Mouse (Mus musculus) Patski (cell line): ENCODE data around the gene Ccr2. TPM values are rescaled to one million over a fixed set of nuclear protein-coding genes. Genes with fewer than 3 reads are reported as not detected.
"Not testable (repeated sequence)": the region's sequence is repeated elsewhere in the genome, so short reads cannot be mapped to it uniquely, and the experiment has no call there.

Source experiments
- ATAC-seq: fragments of 100-300 bp; one replicate; pipeline ENCODE4 v1.8.0; 2021
- CTCF ChIA-PET: fragments of 350-600 bp; sonication (Branson Sonifier 250); formaldehyde crosslinking; loops from one replicate; lab custom pipeline; 2022; ENCODE audit warnings: inconsistent platforms; lab: Charles Lee
- POLR2A ChIA-PET: fragments of 350-600 bp; sonication (Branson Sonifier 250); formaldehyde crosslinking; loops from one replicate; lab custom pipeline; 2022; ENCODE audit warnings: antibody characterized with exemption, inconsistent platforms; lab: Charles Lee
- DNase-seq: peaks from one replicate; pipeline ENCODE4 v3.0.0-alpha.2; 2011; ENCODE audit warnings: low read depth, low spot score
- H3K27me3 ChIP-seq: fragments of 371-371 bp; one replicate; pipeline ENCODE4 v1.5.1; 2021
- CTCF ChIP-seq: fragments of 100-300 bp; IDR thresholded peaks from one replicate; pipeline ENCODE4 v1.5.1; 2021
- in situ Hi-C: fragments of 300-500 bp; cut with MboI; formaldehyde crosslinking; loops from 3 replicates; pipeline ENCODE4 v1.11.1; 2018; ENCODE audit warnings: low pct_unique_long_range_greater_than_20kb, mixed read lengths
- polyA plus RNA-seq: library from polyadenylated mRNA; unstranded; gene quantifications from one replicate; pipeline ENCODE4 v1.2.3, GENCODE M21; 2021

Ccr2 gene
- polyA plus RNA-seq, 1 experiment from 2014 or later = not detected

DNA sequence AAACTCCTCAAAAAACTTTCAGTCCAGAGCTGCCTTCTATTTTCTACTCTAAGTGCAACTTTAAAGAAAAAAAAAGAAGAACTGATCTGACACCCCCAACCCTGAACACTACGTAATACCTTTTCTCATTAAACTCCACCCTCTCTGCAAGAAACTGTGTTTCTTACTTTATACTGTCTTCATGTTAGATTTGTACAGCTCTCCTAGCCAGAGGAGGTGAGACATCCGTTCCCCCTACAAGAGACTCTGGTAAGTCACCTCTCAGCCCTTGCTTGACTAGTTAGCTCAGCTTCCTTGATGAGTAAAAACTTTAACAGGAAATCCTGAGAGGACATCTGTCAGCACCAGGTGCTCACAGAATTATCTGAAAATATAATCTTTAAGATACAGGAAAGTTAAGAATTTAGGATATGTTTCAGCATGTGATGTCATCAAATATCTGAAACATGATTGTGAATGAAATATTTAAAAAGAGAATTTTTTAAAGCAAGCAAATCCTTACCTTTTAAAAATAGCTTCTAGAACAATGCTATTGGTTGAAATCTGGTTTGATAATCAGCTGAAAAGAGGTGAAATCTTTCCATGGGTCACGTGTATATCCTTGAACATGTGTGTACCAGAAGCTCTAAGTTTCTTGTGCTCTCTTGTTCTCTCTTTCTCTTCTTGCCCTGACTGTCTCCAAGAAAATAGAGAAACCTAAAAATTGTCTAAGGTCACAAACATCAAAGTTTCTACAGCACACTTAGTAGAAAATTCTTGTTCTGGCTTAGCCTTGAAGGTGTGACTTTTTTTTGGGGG, 19.8 kb downstream of the Ccr2 start, which contains the start of gene Ccr5:
Gene Ccr5 (plus strand): TSS at position 157 of the 798 bp plus-strand sequence.
- in situ Hi-C loops = no loop called here
- ChIA-PET POLR2A (no interaction called here), CTCF (no interaction called here)
- no peak for TF ChIP-seq CTCF
- ATAC-seq (no peak), DNase-seq (no peak)
- peaks cover 9% of the 10 kb centered on the region for H3K27me3 ChIP-seq

DNA sequence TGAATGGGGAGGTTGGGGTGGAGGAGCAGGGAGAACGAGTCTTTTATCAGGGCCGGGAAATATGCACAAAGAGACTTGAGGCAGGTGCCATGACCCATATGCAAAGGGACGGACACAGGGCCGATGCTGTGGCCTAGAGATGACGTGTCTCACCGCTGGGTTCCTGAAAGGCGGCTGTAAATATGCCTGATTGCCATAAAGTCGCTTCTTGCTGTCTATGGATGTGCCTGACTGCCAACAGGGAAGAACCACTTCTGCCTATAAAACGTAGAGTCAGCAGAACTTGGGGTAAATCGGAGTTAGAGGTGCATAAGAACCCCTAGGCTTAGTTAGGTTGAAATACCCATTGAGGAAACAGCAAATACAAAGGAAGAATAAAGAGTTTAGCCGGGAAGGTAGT, 23.8 kb downstream of the Ccr2 start:
- DNase-seq (no peak), ATAC-seq (no peak)
- CTCF ChIA-PET = no interaction called here
- H3K27me3 ChIP-seq = peaks cover 25% of the 10 kb centered on the region
- no peak for TF ChIP-seq CTCF
- in situ Hi-C loops = no loop called here
- POLR2A ChIA-PET = no interaction called here

- DNase-seq = no peak
- TF ChIP-seq CTCF = no peak
- peaks cover 33% of the 10 kb centered on the region for H3K27me3 ChIP-seq
- in situ Hi-C loops = no loop called here
- CTCF ChIA-PET = no interaction called here
- POLR2A ChIA-PET = no interaction called here
- ATAC-seq = no peak
Measured at GRCm38 (mm10) chr9:124126373-124126772, 24.6 kb downstream of the Ccr2 start.

GRCm38 (mm10) chr9:124127412-124127811, 25.7 kb downstream of the Ccr2 start:
- TF ChIP-seq CTCF = no peak
- DNase-seq (no peak), ATAC-seq (no peak)
- in situ Hi-C loops = no loop called here
- CTCF ChIA-PET = interaction anchor here (0.8 to 1.3 kb wide), 4 partner anchors 8 to 255 kb away, joined by 3 to 8 read pairs (median 3); no protein-coding TSS in a partner anchor
- POLR2A ChIA-PET = no interaction called here
- peaks cover 28% of the 10 kb centered on the region for H3K27me3 ChIP-seq

- DNase-seq (no peak), ATAC-seq (no peak)
- in situ Hi-C loops = no loop called here
- ChIA-PET POLR2A (no interaction called here), CTCF (interaction anchor here (0.8 to 1.3 kb wide), 4 partner anchors 9 to 256 kb away, joined by 3 to 8 read pairs (median 3); no protein-coding TSS in a partner anchor)
- H3K27me3 ChIP-seq = peaks cover 29% of the 10 kb centered on the region
- TF ChIP-seq CTCF = peak; percentile 69
Measured at GRCm38 (mm10) chr9:124128379-124128778, 26.6 kb downstream of the Ccr2 start.

DNA sequence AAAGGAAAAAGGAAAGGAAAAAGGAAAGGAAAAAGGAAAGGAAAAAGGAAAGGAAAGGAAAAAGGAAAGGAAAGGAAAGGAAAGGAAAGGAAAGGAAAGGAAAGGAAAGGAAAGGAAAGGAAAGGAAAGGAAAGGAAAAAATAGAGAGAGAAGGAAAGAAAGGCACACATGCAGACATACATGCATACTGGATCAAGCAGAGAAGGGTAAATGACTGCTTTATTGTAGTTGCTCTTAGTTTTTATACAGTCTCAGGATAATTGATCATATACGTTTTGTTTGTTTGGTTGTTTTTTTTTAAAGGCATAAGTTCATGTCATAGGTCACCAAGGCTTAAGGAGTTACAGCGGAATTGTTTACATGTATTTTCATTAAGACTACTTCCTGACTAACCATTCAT, 31.1 kb downstream of the Ccr2 start:
- CTCF ChIA-PET, in situ Hi-C loops, ATAC-seq, DNase-seq, POLR2A ChIA-PET: not testable (repeated sequence)
- H3K27me3 ChIP-seq = peaks cover 33% of the 10 kb centered on the region

DNA sequence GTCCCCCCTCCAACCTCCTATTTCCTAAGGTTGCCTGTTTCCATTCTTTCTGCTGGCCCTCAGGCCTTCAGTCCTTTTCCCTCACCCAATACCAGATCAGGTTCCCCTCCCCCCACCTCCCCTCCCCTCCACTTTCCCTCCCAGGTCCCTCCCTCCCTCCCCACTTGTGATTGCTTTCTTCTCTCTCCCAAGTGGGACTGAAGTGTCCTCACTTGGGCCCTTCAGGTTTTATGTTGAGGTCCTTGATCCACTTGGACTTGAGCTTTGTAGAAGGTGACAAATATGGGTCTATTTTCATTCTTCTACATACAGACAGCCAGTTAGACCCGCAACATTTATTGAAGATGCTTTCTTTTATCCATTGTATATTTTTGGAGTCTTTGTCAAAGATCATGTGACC, 33.2 kb downstream of the Ccr2 start:
- POLR2A ChIA-PET, DNase-seq, in situ Hi-C loops, ATAC-seq: not testable (repeated sequence)
- H3K27me3 ChIP-seq = peaks cover 22% of the 10 kb centered on the region
- CTCF ChIA-PET = interaction anchor here (0.9 kb wide), 1 partner anchor 11 kb away, joined by 3 read pairs; no protein-coding TSS in a partner anchor

GRCm38 (mm10) chr9:124137619-124138018, 35.9 kb downstream of the Ccr2 start:
- POLR2A ChIA-PET = no interaction called here
- no peak for TF ChIP-seq CTCF
- in situ Hi-C loops = no loop called here
- H3K27me3 ChIP-seq = peaks cover 5% of the 10 kb centered on the region
- ATAC-seq (no peak), DNase-seq (no peak)
- CTCF ChIA-PET = no interaction called here

DNA sequence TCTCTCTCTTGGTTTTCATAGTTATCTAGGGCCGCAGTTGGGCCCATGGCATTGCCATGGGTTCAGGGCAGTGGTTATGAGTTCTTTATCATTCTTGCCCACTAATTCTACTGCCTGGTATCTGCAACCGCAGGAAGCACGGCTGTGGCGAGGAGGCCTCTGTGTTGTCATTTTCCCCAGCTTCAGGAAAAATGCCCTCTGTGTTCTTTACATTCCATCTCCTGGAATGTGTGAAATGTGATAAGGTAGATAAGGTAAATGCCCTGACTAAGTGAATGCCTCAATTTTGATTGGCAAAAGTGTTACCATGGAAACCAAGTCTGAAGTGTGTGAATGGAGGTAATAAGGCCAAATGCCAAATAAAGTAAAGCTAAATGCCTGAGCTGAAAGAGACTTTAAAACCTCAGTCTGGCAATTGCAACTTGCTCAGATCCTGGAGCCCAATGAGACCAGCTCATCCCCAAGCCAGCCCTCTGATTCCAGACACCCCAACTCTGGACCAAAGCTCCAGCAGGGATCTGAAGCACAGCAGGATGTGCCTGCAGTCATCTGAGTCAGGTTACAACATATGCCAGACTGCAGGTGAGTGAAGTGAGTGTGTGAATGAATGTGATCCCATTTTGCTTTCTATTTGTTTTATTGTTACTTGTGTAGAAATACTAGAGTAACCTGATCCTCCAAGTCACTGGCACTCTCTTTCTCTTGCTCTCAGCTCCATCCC, 36.5 kb downstream of the Ccr2 start:
- no peak for DNase-seq
- peaks cover 5% of the 10 kb centered on the region for H3K27me3 ChIP-seq
- ChIA-PET POLR2A (no interaction called here), CTCF (interaction anchor here (1.0 to 1.2 kb wide), 2 partner anchors 8 to 10 kb away, joined by 3 to 4 read pairs; no protein-coding TSS in a partner anchor)
- ATAC-seq = no peak
- no peak for TF ChIP-seq CTCF
- in situ Hi-C loops = no loop called here

DNA sequence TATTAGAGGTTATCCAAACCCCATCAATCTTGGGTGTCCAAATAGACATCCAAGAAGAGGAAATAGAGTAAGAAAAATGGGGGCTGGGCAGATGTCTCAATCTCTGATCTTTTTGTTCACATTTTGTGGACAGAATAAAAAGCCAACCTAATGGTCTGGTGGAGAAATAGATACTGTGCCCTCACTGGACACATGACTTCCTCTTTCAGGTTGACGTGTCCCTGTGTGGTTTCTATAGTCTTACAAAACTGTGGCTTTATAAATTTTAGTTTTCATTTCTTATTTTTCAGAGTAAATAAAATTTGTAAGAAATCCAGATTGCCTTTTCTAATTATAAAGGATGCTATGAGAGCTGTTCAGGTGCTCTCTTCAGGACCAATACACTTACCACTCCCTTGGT, 41.9 kb downstream of the Ccr2 start:
- TF ChIP-seq CTCF = no peak
- CTCF ChIA-PET = no interaction called here
- no peak for DNase-seq
- POLR2A ChIA-PET = no interaction called here
- in situ Hi-C loops = no loop called here
- no peak for ATAC-seq
- H3K27me3 ChIP-seq = no peaks in the 10 kb centered on the region

DNA sequence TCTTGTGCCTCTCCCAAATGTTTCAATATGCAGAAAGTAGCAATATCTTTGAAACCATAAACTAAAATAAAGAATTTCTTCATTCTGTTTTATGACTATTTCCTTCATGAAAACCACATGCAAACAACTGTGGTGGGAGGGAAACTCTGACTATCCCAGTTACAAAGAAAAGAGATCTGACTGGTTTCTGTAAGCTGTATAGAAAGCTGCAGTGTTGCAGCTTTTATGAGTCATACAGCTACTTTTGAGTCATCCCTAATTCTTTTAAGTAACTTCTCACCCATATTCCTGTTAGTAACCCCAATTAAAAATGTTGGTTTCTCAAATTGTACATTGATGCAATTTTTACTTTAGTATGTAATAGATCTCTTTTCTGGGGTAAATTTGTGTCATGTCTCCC, 44.6 kb downstream of the Ccr2 start:
- no peaks in the 10 kb centered on the region for H3K27me3 ChIP-seq
- no peak for TF ChIP-seq CTCF
- ATAC-seq = no peak
- POLR2A ChIA-PET = no interaction called here
- no peak for DNase-seq
- in situ Hi-C loops = no loop called here
- CTCF ChIA-PET = interaction anchor here (1.0 kb wide), 1 partner anchor 12 kb away, joined by 3 read pairs; no protein-coding TSS in a partner anchor

Other genes with a start within 250 kb of the Ccr2 start
- gene Xcr1, start 239.9 kb upstream of the Ccr2 start, polyA plus RNA-seq = 0.12 TPM
- gene Ccr1, start 133.3 kb upstream of the Ccr2 start, polyA plus RNA-seq = not detected
- not detected for gene Ccr1l1, start 123.5 kb upstream of the Ccr2 start, polyA plus RNA-seq
- not detected for gene Ccr3, start 80.0 kb upstream of the Ccr2 start, polyA plus RNA-seq
- gene Ccr5, start 19.6 kb downstream of the Ccr2 start, polyA plus RNA-seq = not detected
- 16.7 TPM for gene 2010315B03Rik, start 210.7 kb downstream of the Ccr2 start, polyA plus RNA-seq